Mouse (Mus musculus) neural tube, embryonic 15.5 days (tissue): ENCODE results near the gene Ppm1e. TPM values are rescaled to one million over a fixed set of nuclear protein-coding genes. Genes with fewer than 3 reads are reported as not detected.

Source experiments
- ATAC-seq: fragments of 200-750 bp; cut with Nextera tagmentation; 2 replicates; pipeline ENCODE4 v1.8.0; 2017; ENCODE audit warnings: mild to moderate bottlenecking, moderate TSS enrichment, moderate library complexity; ENCODE audit not compliant: low FRiP score
- H3K27ac ChIP-seq: fragments of 300-500 bp; sonication (generic); replicated peaks from 2 replicates; pipeline ENCODE4 v1.5.1; 2015; ENCODE audit warnings: mild to moderate bottlenecking, inconsistent platforms
- H3K27me3 ChIP-seq: fragments of 300-500 bp; sonication (generic); replicated peaks from 2 replicates; pipeline ENCODE4 v1.6.1; 2015; ENCODE audit warnings: inconsistent platforms
- H3K36me3 ChIP-seq: fragments of 300-500 bp; sonication (generic); 2 replicates; pipeline ENCODE4 v1.6.1; 2015; ENCODE audit warnings: inconsistent platforms
- H3K4me1 ChIP-seq: fragments of 300-500 bp; sonication (generic); 2 replicates; pipeline ENCODE4 v1.6.1; 2015; ENCODE audit warnings: inconsistent platforms
- H3K4me2 ChIP-seq: fragments of 300-500 bp; sonication (generic); 2 replicates; pipeline ENCODE4 v1.6.1; 2015; ENCODE audit warnings: inconsistent platforms, mild to moderate bottlenecking, moderate library complexity
- H3K4me3 ChIP-seq: fragments of 300-500 bp; sonication (generic); replicated peaks from 2 replicates; pipeline ENCODE4 v1.5.1; 2015; ENCODE audit warnings: mild to moderate bottlenecking, inconsistent platforms
- H3K9ac ChIP-seq: fragments of 300-500 bp; sonication (generic); replicated peaks from 2 replicates; pipeline ENCODE4 v1.6.1; 2015; ENCODE audit warnings: mild to moderate bottlenecking, inconsistent platforms
- H3K9me3 ChIP-seq: fragments of 300-500 bp; sonication (generic); replicated peaks from 2 replicates; pipeline ENCODE4 v1.6.1; 2016; ENCODE audit warnings: inconsistent platforms
- WGBS: fragments of 180-500 bp; shearing (Covaris S2); methylation state at CpG from one replicate; pipeline ENCODE4 v1.1.7; 2015; ENCODE audit warnings: mixed read lengths; 5-methylcytosine and 5-hydroxymethylcytosine counted together
- polyA plus RNA-seq: library from polyadenylated mRNA; unstranded; fragments of >200 nt; fragmentation: Nextera tagmentation; extraction: Ambion mirVana; gene quantifications from 2 replicates; pipeline ENCODE4 v1.2.1, GENCODE M21; 2015

The Ppm1e gene
- polyA plus RNA-seq, 1 experiment from 2014 or later, result 26.3 TPM

DNA sequence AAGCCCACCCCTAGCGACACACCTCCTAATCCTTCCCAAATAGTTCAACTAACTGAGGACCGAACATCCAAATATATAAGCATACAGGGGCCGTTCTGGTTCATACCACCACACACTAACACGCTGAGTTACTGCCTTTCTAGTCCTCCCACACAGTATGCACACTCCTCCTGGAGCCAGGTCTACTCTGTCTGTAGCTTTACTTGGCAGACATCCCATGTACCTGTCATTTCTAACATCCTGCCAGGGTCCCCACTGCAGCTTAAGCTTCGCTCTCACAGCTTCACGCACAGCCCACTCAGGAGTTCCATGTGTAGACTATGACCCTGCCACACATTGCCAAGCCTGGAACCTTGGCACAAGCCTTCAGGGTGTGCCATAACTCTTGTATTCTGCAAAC lies 62.4 kb downstream of the Ppm1e start:
- 94% methylated on average over 6 of the region's 6 CpGs for WGBS
- no peak overlapping the region for H3K4me3 ChIP-seq
- 0 out of 2 replicates have a peak, but pooled peaks cover 6% of the 10 kb centered on the region for H3K4me1 ChIP-seq
- no peaks in the 10 kb centered on the region for H3K36me3 ChIP-seq
- no peak for ATAC-seq
- H3K9ac ChIP-seq, result no peak overlapping the region
- no peaks in the 10 kb centered on the region for H3K27me3 ChIP-seq
- no peaks in the 10 kb centered on the region for H3K9me3 ChIP-seq
- H3K27ac ChIP-seq, result no peak overlapping the region
- no peak overlapping the region for H3K4me2 ChIP-seq

DNA sequence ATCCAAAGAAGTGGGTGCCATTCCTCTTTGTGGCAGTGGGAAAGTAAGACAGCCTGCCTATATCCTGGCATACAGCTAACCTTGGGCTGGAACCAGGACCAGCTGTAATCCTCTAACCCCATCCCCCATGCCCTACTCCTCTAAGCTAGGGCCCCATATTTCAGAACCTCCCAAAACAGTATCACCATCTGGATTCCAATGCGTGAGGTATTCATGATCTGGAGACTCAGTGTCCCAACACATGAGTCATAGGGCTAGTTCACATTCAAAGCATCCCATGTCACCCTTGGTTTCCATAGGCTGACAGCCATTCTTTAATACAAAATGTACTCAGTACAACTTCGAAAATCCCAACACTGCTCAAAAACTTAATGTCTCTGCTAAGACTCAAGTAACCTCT lies 63.2 kb downstream of the Ppm1e start:
- ATAC-seq, result no peak
- Histone ChIP-seq H3K27ac (no peak overlapping the region), H3K27me3 (no peaks in the 10 kb centered on the region), H3K9me3 (no peaks in the 10 kb centered on the region), H3K36me3 (no peaks in the 10 kb centered on the region), H3K4me3 (no peak overlapping the region), H3K4me1 (0 out of 2 replicates have a peak, but pooled peaks cover 6% of the 10 kb centered on the region), H3K9ac (no peak overlapping the region), H3K4me2 (no peak overlapping the region)
- 94% methylated on average over 2 of the region's 2 CpGs for WGBS

DNA sequence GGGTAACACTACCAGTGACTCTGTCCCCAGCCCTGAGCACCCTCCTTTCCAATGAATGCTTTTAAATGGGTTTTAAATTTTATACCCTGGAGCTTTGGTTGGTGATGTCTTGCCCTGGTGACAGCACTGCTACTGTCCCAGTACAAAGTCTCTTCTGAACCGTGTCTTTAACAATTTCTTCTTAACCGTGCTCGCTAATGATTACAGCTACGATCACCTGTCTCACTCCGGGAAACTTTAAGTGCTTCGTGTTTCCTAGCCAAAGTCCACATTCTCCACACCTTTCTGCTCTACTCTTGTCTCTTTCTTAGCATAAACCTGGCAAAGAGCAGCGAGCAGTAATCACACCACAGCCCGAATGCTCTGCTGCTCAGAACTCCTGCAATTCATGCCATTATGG lies 69.5 kb downstream of the Ppm1e start:
- H3K36me3 ChIP-seq, result no peaks in the 10 kb centered on the region
- no peak overlapping the region for H3K4me2 ChIP-seq
- H3K4me1 ChIP-seq, result 0 out of 2 replicates have a peak, but pooled peaks cover 3% of the 10 kb centered on the region
- H3K27me3 ChIP-seq, result no peaks in the 10 kb centered on the region
- H3K4me3 ChIP-seq, result no peak overlapping the region
- no peak for ATAC-seq
- H3K9me3 ChIP-seq, result 0 out of 2 replicates have a peak, but pooled peaks cover 4% of the 10 kb centered on the region
- H3K27ac ChIP-seq, result no peak overlapping the region
- H3K9ac ChIP-seq, result no peak overlapping the region
- 86% methylated on average over 8 of the region's 8 CpGs for WGBS

DNA sequence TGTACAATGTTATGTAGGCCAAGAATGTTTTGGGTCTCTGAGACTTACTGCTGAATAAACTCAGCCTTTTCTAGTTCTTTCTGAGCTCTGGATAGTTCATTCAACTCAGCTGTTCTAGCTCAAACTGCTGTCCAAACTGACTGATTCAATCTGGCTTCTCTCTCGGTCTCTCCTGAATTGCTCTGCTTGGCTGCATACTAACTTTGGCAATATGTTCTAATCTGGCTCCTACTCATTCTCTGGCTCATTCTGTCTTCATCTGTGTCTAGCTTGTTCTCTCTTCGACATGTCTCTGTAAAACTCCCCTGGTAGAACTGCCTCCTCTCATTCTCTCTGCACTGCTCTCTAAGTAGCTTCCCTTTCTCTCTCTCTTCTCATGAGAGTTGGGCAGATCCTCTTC lies 72.6 kb downstream of the Ppm1e start:
- no peaks in the 10 kb centered on the region for H3K27me3 ChIP-seq
- no peaks in the 10 kb centered on the region for H3K4me1 ChIP-seq
- H3K4me3 ChIP-seq, result no peak overlapping the region
- 95% methylated on average over 2 of the region's 2 CpGs for WGBS
- 0 out of 2 replicates have a peak, but pooled peaks cover 4% of the 10 kb centered on the region for H3K9me3 ChIP-seq
- H3K27ac ChIP-seq, result no peak overlapping the region
- ATAC-seq, result no peak
- H3K9ac ChIP-seq, result no peak overlapping the region
- H3K4me2 ChIP-seq, result no peak overlapping the region
- no peaks in the 10 kb centered on the region for H3K36me3 ChIP-seq

DNA sequence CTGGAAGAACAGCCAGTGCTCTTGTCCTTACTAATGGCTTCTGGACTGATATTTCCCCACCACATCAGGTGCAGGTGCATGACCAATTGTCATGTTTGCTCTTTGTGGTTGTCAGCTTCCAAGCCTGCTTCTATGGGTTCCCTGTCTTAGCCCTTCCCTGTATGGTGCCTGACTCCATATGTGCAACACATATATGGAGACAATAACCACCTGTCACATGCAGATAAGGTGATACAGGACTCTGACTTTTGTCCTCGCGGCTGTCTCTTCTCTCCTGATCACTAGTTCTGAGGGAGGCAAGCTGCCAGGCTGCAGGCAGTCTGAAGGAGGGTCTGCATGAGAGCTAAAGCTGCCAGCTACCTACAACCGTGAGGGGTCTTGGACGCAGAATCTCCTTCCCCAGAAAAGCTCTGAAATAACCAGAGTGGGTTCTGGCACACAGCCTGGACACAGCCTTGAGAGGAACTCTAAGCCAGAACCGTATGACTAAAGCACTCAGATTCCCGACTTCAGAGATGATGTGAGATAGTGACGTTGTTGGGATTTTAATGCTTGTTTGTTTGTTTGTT lies 76.8 kb downstream of the Ppm1e start:
- H3K9ac ChIP-seq, result no peak overlapping the region
- H3K4me2 ChIP-seq, result no peak overlapping the region
- no peak overlapping the region for H3K27ac ChIP-seq
- H3K4me1 ChIP-seq, result peaks cover 7% of the 10 kb centered on the region
- H3K27me3 ChIP-seq, result no peaks in the 10 kb centered on the region
- H3K4me3 ChIP-seq, result no peak overlapping the region
- H3K9me3 ChIP-seq, result 0 out of 2 replicates have a peak, but pooled peaks cover 4% of the 10 kb centered on the region
- WGBS, result 72% methylated on average over 7 of the region's 7 CpGs
- no peaks in the 10 kb centered on the region for H3K36me3 ChIP-seq
- ATAC-seq, result no peak

DNA sequence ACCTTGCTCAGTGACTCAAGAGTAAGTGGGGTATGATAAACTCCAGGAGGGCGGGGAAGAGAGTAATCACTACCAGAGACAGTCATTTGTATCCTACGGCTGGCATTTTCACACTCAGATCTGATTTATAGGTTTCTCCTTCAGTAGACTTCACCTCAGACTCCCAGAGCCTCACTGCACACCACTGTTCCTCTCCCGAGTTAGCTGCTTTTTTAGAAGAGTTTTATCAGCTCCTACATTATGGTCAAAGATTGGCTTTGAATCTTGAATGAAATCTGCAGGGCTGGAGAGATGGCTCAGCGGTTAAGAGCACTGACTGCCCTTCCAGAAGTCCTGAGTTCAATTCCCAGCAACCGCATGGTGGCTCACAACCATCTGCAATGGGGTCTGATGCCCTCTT lies 79.4 kb downstream of the Ppm1e start:
- peaks cover 21% of the 10 kb centered on the region for H3K4me1 ChIP-seq
- no peak overlapping the region for H3K4me3 ChIP-seq
- no peaks in the 10 kb centered on the region for H3K9me3 ChIP-seq
- H3K27me3 ChIP-seq, result no peaks in the 10 kb centered on the region
- H3K27ac ChIP-seq, result no peak overlapping the region
- no peak overlapping the region for H3K4me2 ChIP-seq
- 60% methylated on average over 5 of the region's 5 CpGs for WGBS
- ATAC-seq, result no peak
- H3K9ac ChIP-seq, result no peak overlapping the region
- H3K36me3 ChIP-seq, result no peaks in the 10 kb centered on the region

DNA sequence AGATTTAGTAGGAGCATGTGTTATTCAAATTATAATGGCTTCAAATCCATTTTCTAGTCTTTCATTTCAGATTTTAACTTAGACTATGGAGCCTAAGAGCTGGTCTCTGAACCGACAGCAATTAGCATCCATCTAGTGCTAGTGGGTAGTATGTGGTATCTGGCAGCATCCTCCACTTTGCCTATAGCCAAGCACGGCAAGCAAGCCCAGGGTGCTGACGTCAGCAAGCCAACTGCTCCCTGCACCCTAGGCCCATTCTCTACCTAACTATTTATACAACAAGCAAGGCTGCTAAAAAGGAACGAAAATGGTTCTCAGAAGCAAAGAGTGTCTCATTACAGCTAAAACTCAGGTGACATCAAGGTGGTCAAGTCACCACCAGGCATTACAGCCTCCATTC lies 80.0 kb downstream of the Ppm1e start:
- no peaks in the 10 kb centered on the region for H3K27me3 ChIP-seq
- no peaks in the 10 kb centered on the region for H3K36me3 ChIP-seq
- 72% methylated on average over 4 of the region's 4 CpGs for WGBS
- no peak overlapping the region for H3K4me2 ChIP-seq
- H3K9me3 ChIP-seq, result no peaks in the 10 kb centered on the region
- H3K4me3 ChIP-seq, result no peak overlapping the region
- H3K9ac ChIP-seq, result no peak overlapping the region
- ATAC-seq, result no peak
- peaks cover 21% of the 10 kb centered on the region for H3K4me1 ChIP-seq
- no peak overlapping the region for H3K27ac ChIP-seq

DNA sequence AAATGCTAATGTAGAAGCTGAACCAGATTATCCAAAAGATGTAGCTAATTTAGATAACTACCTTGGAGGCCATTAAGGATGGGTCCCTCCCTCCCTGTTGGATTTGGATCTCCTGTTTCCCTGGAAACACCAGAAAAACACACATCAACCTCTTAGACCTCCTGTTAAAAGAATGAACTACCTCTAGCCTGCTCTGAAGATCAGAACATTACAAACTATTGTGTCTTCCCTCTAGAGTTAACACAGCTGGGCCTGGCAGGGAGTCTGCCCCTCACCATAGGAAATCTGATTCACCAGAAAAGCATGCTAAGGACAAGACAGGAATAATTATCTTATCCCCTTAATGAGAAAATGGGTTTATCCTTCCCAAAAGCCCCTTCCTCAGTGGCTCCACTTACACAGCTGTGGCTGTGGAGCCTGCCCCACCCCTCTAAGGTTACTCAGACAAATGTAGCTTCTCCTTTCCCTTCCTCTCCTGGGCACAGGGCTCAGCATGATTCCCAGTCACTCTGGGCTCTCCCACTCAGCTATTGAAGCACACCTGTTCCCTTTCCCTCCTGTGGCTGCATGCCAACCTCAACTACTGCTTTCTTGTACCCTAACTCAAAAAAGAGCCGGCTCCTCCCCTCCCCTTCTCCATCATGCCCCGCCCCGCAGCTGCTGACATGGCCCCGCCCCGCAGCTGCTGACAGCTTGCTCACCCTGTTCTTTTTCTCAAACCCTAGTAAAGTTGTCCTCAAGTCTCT lies 82.4 kb downstream of the Ppm1e start:
- no peaks in the 10 kb centered on the region for H3K9me3 ChIP-seq
- ATAC-seq, result 0 out of 2 replicates have a peak, but pooled peaks have one; percentile 41
- H3K4me1 ChIP-seq, result peaks cover 21% of the 10 kb centered on the region
- no peaks in the 10 kb centered on the region for H3K27me3 ChIP-seq
- 4% methylated on average over 4 of the region's 5 CpGs for WGBS
- H3K36me3 ChIP-seq, result no peaks in the 10 kb centered on the region
- no peak overlapping the region; the same call in 1 of the 2 replicates for H3K4me2 ChIP-seq
- no peak overlapping the region for H3K4me3 ChIP-seq
- H3K9ac ChIP-seq, result no peak overlapping the region
- peak overlapping the region; percentile 63 for H3K27ac ChIP-seq

DNA sequence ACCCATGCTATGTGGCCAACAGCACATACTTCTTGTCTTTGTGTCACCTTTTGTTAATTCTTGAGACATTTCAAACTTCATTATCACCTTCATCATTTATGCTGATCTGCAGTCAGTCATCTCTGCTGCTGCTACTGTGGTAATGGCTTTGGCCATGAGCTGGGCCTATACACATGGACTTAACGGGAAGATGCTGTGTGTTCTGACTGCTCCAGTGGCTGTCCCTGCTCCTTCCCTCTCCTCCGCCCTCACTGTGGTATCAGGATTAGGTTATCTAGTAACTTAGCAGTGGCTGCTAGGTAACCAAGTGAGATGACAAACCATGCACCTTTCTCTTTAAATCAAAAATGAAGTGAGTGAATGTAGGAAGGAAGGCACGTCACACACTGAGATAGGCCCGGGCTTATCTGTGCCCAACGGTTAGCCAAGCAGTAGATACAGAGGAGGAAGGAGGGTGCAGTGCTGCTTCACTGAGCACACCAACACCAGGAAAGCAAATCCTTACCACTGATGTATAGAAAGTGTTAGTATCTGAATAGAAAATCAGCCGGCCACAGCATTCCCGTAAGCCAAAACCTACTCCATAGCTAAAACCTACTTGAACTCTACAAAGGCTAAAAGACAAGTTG lies 83.3 kb downstream of the Ppm1e start:
- Histone ChIP-seq H3K4me3 (no peak overlapping the region), H3K27ac (peak overlapping the region; percentile 63; the same call in 1 of the 2 replicates), H3K9ac (no peak overlapping the region), H3K4me1 (peaks cover 25% of the 10 kb centered on the region), H3K4me2 (no peak overlapping the region), H3K27me3 (no peaks in the 10 kb centered on the region), H3K9me3 (no peaks in the 10 kb centered on the region), H3K36me3 (no peaks in the 10 kb centered on the region)
- no peak for ATAC-seq
- 79% methylated on average over 7 of the region's 7 CpGs for WGBS

DNA sequence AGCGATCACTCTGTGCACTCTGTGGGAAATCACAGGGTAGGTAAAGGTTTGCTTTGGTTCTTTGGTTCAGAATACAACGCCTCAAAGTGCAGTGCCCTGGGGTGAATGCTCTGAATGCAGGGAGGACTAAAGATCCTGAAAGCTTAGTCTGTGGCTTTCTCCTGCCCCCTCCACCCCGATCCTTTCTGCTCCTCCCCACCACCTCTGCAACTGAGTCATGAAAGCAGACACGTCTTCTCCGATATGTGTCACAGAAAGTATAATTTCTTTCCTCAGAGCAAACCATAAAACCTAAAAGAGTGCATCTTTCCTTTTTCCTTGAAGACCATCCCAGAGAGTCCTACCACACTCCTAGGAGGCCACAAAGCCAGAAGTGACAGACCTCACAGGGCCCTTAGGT lies 86.1 kb downstream of the Ppm1e start:
- H3K27ac ChIP-seq, result no peak overlapping the region

DNA sequence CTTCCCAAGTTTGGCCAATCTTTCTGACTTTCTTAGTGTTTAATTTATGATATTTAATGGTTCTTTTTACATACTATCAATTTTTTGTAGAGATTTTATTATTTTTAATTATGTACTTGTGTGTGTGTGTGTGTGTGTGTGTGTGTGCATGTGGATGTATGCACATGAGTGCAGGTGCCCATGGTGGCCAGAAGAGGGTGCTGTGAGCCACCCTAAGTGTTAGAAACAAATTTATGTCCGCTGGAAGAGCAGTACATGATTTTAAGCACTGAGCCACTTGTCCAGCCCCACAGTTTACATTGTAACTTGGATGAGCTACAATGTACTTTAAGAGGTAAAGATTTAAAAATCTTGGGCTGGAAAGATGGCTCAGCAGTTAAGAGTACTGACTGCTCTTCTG lies 87.3 kb downstream of the Ppm1e start:
- Histone ChIP-seq H3K27me3 (no peaks in the 10 kb centered on the region), H3K4me3 (no peak overlapping the region), H3K4me2 (no peak overlapping the region), H3K9me3 (no peaks in the 10 kb centered on the region), H3K9ac (no peak overlapping the region), H3K27ac (no peak overlapping the region; the same call in 1 of the 2 replicates), H3K4me1 (peaks cover 14% of the 10 kb centered on the region), H3K36me3 (no peaks in the 10 kb centered on the region)
- no peak for ATAC-seq
- WGBS, result 96% methylated on average over 1 of the region's 1 CpGs

More for the DNA sequence above, 86.1 kb downstream of the Ppm1e start:
- no peaks in the 10 kb centered on the region for H3K36me3 ChIP-seq
- 95% methylated on average over 5 of the region's 5 CpGs for WGBS
- no peaks in the 10 kb centered on the region for H3K9me3 ChIP-seq
- H3K9ac ChIP-seq, result no peak overlapping the region
- ATAC-seq, result no peak
- no peaks in the 10 kb centered on the region for H3K27me3 ChIP-seq
- no peak overlapping the region for H3K4me2 ChIP-seq
- peaks cover 20% of the 10 kb centered on the region for H3K4me1 ChIP-seq
- H3K4me3 ChIP-seq, result no peak overlapping the region

DNA sequence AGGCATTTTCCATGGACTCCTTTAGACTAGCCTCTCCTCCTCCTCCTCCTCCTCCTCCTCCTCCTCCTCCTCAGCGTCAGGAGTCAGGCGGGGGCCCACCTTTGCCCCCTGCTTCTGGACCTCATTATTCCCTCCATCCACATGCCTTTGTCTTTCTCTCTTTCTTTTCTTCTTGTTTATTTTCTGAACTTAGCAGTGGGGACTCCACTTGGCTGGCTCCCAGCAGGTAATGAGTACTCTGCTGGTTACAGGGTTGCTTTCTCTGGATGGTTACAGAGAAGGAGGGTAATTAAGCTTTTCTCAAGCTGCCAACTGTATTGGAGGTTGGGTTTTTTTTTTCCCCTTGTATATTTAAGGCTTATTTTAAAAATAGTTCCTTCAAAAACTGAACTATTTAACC lies 87.9 kb downstream of the Ppm1e start:
- no peak for ATAC-seq
- Histone ChIP-seq H3K27ac (no peak overlapping the region; the same call in 1 of the 2 replicates), H3K4me1 (peaks cover 9% of the 10 kb centered on the region; the same call in 1 of the 2 replicates), H3K9me3 (no peaks in the 10 kb centered on the region), H3K4me2 (no peak overlapping the region), H3K27me3 (no peaks in the 10 kb centered on the region), H3K36me3 (no peaks in the 10 kb centered on the region), H3K4me3 (no peak overlapping the region), H3K9ac (no peak overlapping the region)
- WGBS, result 0% methylated on average over 2 of the region's 2 CpGs
